Mouse (Mus musculus) liver, embryonic 14.5 days (tissue): ENCODE data around the gene Vasn.

Experiments used
- CTCF ChIP-seq: IDR thresholded peaks from 2 replicates; pipeline ENCODE4 v1.5.1; 2016; ENCODE audit warnings: antibody characterized with exemption, low read depth, control low read depth
- EP300 ChIP-seq: IDR thresholded peaks from 2 replicates; pipeline ENCODE4 v1.6.1; 2016; ENCODE audit warnings: antibody characterized with exemption, low read depth

GRCm38 (mm10) chr16:4624481-4625110 is 15.1 kb upstream of the Vasn start, which contains the start of gene Pam16:
- TF ChIP-seq CTCF: no peak
- no peak for TF ChIP-seq EP300
